Mouse (Mus musculus): ENCODE measurements around the gene D930007J09Rik. TPM values are rescaled to one million over a fixed set of nuclear protein-coding genes. Genes with fewer than 3 reads are reported as not detected.

D930007J09Rik gene
- polyA plus RNA-seq, 1 experiment from 2014 or later, result not detected

Other genes starting within 250 kb of the D930007J09Rik start
- 3.0 and 3.7 TPM in 2 replicates for gene Mylk4, start 18.9 kb downstream of the D930007J09Rik start, polyA plus RNA-seq (2016; fragmentation: Nextera tagmentation; extraction: Ambion mirVana)
- 34.5 and 34.7 TPM in 2 replicates for gene Wrnip1, start 811 bp downstream of the D930007J09Rik start, polyA plus RNA-seq (2016; fragmentation: Nextera tagmentation; extraction: Ambion mirVana)
- gene Serpinb1a, start 48.3 kb upstream of the D930007J09Rik start, polyA plus RNA-seq (2016; fragmentation: Nextera tagmentation; extraction: Ambion mirVana), result 1.5 and 1.9 TPM in 2 replicates
- not detected in 2 replicates for gene Serpinb1c, start 95.4 kb upstream of the D930007J09Rik start, polyA plus RNA-seq (2016; fragmentation: Nextera tagmentation; extraction: Ambion mirVana)
- 0.43 and 1.0 TPM in 2 replicates for gene Serpinb6b, start 162.4 kb upstream of the D930007J09Rik start, polyA plus RNA-seq (2016; fragmentation: Nextera tagmentation; extraction: Ambion mirVana)
- 1.6 and 1.7 TPM in 2 replicates for gene Serpinb9, start 200.4 kb upstream of the D930007J09Rik start, polyA plus RNA-seq (2016; fragmentation: Nextera tagmentation; extraction: Ambion mirVana)
- gene Serpinb9b, start 224.6 kb upstream of the D930007J09Rik start, polyA plus RNA-seq (2016; fragmentation: Nextera tagmentation; extraction: Ambion mirVana), result not detected in 2 replicates

All from limb, embryonic 12.5 days (tissue).